ENCODE assay signal across 15 mouse cellular contexts in the genomic region with DNA sequence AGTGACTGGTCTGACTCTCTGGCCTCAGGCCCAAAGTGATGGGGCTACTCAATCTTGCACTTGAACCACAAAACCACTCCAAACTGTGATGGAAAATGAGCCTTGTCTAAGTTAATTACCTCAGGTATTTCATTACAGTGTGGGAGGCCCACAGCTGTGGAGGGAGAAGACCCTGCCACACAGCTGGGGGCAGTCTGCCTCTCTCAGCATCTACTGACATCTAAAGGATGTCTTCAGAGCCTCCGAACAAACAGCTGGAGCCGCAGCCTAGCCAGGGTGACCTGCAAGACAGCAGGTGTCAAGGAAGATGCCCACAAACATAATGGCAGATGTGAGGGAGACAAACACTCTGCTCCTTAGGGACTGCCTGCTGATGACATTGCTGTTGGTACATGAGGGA.
"Had no signal": no experiment of that assay in that cellular context is flagged by ENCODE, and none has a peak within 500 bp of the region (broad histone marks: within the 10 kb centered on the region; RNA-seq: fewer than 3 reads in every experiment).

No protein-coding gene starts in this region.

- H3K27ac ChIP-seq: neural tube, embryonic 15.5 days; stomach, embryonic 15.5 days; stomach, postnatal 0 days had no signal

- H3K27me3 ChIP-seq: neural tube, embryonic 15.5 days; stomach, embryonic 15.5 days had no signal

- H3K9ac ChIP-seq: neural tube, embryonic 15.5 days; stomach, embryonic 15.5 days had no signal

- H3K36me3 ChIP-seq: neural tube, embryonic 15.5 days; stomach, embryonic 15.5 days had no signal

- H3K4me2 ChIP-seq: neural tube, embryonic 15.5 days; stomach, embryonic 15.5 days had no signal

- H3K4me1 ChIP-seq: neural tube, embryonic 15.5 days; stomach, embryonic 15.5 days had no signal

- H3K9me3 ChIP-seq: neural tube, embryonic 15.5 days; stomach, embryonic 15.5 days had no signal

- H3K4me3 ChIP-seq: neural tube, embryonic 15.5 days; stomach, embryonic 15.5 days had no signal

- DNase-seq: retina, postnatal 1 day; right cerebral cortex, adult 18-20 months; right cerebral cortex, postnatal 14 days; right cerebral cortex, postnatal 25 days; right cerebral cortex, postnatal 4 days; spleen, adult 18-20 months; thymus, adult 18-20 months; thymus, adult 2 months; thymus, postnatal 14 days; thymus, postnatal 25 days; thymus, postnatal 36 days; thymus, postnatal 4 days had no signal
